Mouse (Mus musculus): Measurements from ENCODE around the gene Aldh16a1.

DNA sequence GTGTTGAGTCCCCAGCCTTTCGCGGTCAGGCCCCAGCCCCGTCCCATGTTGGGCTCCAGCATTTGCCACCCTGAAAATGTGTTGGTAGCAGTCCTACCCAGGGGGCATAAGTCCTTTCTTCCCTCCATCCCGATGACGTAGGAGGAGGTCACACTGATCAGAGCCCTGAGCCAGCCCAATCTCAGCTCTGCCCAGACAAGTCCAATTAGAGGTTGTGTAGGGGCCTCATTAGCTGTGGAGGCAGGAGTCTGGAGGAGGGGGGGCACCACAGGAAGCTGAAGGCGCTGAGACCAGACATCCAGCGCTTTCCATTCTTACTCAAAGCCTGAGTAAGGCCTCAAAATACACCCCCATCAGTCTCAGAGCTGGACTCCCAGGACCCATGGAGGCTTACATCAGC is 31.5 kb upstream of the Aldh16a1 start:
- TF ChIP-seq CTCF (IDR thresholded peaks at IDR 0.05; ENCODE audit: low read depth) (no peak), EP300 (IDR thresholded peaks at IDR 0.05; ENCODE audit: low read depth) (no peak)
